Mouse (Mus musculus) hindbrain, embryonic 16.5 days (tissue): ENCODE results near the gene Atxn7. TPM values are rescaled to one million over a fixed set of nuclear protein-coding genes. Genes with fewer than 3 reads are reported as not detected.

ENCODE experiments used
- ATAC-seq: fragments of 200-750 bp; cut with Nextera tagmentation; 2 replicates; pipeline ENCODE4 v1.8.0; 2017; ENCODE audit warnings: moderate TSS enrichment, moderate library complexity
- H3K27ac ChIP-seq: fragments of 300-500 bp; sonication (generic); 2 replicates; pipeline ENCODE4 v1.5.1; 2014; ENCODE audit warnings: low read depth, mild to moderate bottlenecking, control low read depth, low read length, moderate library complexity
- H3K27me3 ChIP-seq: fragments of 300-500 bp; sonication (generic); replicated peaks from 2 replicates; pipeline ENCODE4 v1.6.1; 2014; ENCODE audit warnings: low read length; ENCODE audit not compliant: control insufficient read depth, insufficient read depth
- H3K36me3 ChIP-seq: fragments of 300-500 bp; sonication (generic); 2 replicates; pipeline ENCODE4 v1.6.1; 2014; ENCODE audit warnings: mild to moderate bottlenecking, low read length, moderate library complexity, mixed read lengths; ENCODE audit not compliant: control insufficient read depth, insufficient read depth
- H3K4me1 ChIP-seq: fragments of 300-500 bp; sonication (generic); 2 replicates; pipeline ENCODE4 v1.6.1; 2014; ENCODE audit warnings: low read depth, low read length; ENCODE audit not compliant: control insufficient read depth, insufficient read depth
- H3K4me2 ChIP-seq: fragments of 300-500 bp; sonication (generic); 2 replicates; pipeline ENCODE4 v1.6.1; 2014; ENCODE audit warnings: mild to moderate bottlenecking, low read length, control low read depth, moderate library complexity
- H3K4me3 ChIP-seq: fragments of 300-500 bp; sonication (generic); 2 replicates; pipeline ENCODE4 v1.5.1; 2014; ENCODE audit warnings: mild to moderate bottlenecking, low read length, control low read depth, moderate library complexity
- H3K9ac ChIP-seq: fragments of 300-500 bp; sonication (generic); 2 replicates; pipeline ENCODE4 v1.6.1; 2014; ENCODE audit warnings: low read depth, mild to moderate bottlenecking, control low read depth, low read length, moderate library complexity
- H3K9me3 ChIP-seq: fragments of 300-500 bp; sonication (generic); 2 replicates; pipeline ENCODE4 v1.6.1; 2014; ENCODE audit warnings: mild to moderate bottlenecking, low read length, moderate library complexity; ENCODE audit not compliant: control insufficient read depth
- whole genome bisulfite sequencing: fragments of 180-500 bp; shearing (Covaris S2); extraction: QIAGEN DNeasy Blood & Tissue Kit; methylation state at CpG from one replicate; pipeline ENCODE4 v1.1.7; 2014; 5-methylcytosine and 5-hydroxymethylcytosine counted together
- polyA plus RNA-seq: library from polyadenylated mRNA; unstranded; fragments of >200 nt; fragmentation: Nextera tagmentation; extraction: Ambion mirVana; gene quantifications from 2 replicates; pipeline ENCODE4 v1.2.1, GENCODE M21; 2015

The Atxn7 gene
- polyA plus RNA-seq, 1 experiment from 2014 or later: 3.1 TPM

DNA sequence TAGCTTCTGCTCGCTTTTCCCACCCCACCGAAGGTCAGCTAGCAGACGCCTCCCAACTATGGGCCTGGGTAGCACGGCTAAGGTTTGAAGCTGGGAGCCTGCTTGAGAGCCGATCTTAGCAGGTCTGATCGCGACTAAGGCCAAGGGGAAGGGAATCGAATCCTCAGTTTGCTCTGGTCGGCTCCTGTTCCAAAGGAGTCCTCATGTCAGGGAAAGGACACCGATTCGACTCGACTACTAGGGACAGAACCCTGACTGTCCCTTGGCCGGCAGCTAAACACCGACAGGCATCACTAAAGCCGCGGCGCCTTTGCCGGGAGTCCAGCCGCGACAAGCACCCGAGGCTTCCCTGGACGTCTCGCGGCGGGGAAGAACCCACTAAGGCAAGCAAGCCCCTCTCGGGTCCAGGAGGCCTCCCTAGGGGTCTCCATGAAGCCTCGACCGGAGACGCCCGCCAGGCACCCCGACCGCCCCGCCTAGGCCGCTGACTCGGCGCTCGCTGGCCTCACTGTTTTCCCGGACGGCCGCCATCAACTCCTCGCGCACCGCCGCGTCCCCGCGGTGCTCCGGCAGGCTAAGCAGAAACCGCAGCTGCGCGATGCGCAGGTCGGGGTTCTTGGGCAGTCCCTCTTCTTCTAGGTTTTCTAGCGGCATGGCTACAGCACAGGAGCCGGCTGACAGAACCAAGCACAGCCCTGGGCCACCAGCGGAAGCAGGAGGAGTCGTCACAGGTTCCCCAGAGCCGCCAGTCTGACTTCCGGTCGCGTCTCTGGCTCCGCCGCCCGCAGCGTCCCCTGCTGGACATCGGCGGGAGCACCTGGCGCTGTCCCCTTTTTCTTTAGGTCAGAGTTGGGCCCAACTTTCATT, 159.2 kb downstream of the Atxn7 start, which contains the start of gene Psmd6:
Gene Psmd6 (minus strand): TSS at position 755 of the 867 bp plus-strand sequence.
- no peaks in the 10 kb centered on the region for H3K9me3 ChIP-seq
- H3K4me2 ChIP-seq: peak within 1 kb of the TSS; percentile 64
- no peaks in the 10 kb centered on the region for H3K27me3 ChIP-seq
- peak within 1 kb of the TSS; percentile 85 for H3K27ac ChIP-seq
- ATAC-seq: peak; percentile 99
- H3K9ac ChIP-seq: peak within 1 kb of the TSS; percentile 93
- under 1% methylated on average over 68 of the region's 68 CpGs for WGBS
- H3K36me3 ChIP-seq: peaks cover 12% of the 10 kb centered on the region
- H3K4me3 ChIP-seq: peak within 1 kb of the TSS; percentile 84
- peaks cover 12% of the 10 kb centered on the region for H3K4me1 ChIP-seq

Other genes starting within 250 kb of the Atxn7 start
- 0.05 TPM in 1 of 2 replicates, not detected in the other for gene Gm281, start 47.0 kb upstream of the Atxn7 start, polyA plus RNA-seq
- gene Thoc7, start 412 bp downstream of the Atxn7 start, polyA plus RNA-seq: 158 and 160 TPM in 2 replicates
- 244 and 245 TPM in 2 replicates for gene Psmd6, start 159.5 kb downstream of the Atxn7 start, polyA plus RNA-seq
- not detected in 2 replicates for gene Olfr720, start 225.4 kb downstream of the Atxn7 start, polyA plus RNA-seq